8 mouse cellular contexts compared by ENCODE assay signal in the genomic region with DNA sequence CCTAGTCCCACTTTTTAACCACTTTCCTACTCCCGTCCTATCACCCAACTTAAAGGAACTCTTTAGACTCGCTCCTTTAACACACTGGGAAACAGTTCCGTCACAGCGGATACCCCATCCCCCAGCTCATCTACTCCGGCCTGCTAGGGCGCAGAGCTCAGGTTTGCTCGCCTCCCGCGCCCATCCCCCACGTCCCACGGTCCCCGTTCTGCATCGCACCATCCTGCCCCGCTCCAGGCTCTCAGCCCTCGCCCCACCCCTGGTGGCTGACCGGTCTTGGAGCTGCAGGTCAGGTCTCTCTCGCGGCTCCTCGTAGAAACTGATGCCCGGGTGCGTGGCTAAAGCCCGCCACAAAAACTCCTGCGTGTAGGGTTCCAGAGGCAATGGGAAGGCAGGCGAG. TPM values are rescaled to one million over a fixed set of nuclear protein-coding genes. Genes with fewer than 3 reads are reported as not detected.
A peak's percentile ranks its signal among the peaks of the same experiment; 100 is the strongest.
DNase-seq lines count a peak whose midpoint lies in the region; ATAC-seq and TF ChIP-seq lines count a peak whose summit lies in the region.

No protein-coding gene starts in this region.

- TF ChIP-seq POLR2A in cerebellum, adult 2 months (IDR thresholded peaks at IDR 0.05; ENCODE audit: borderline replicate concordance, insufficient read depth, low read length): no peak
- no peak for TF ChIP-seq POLR2A in small intestine, adult 2 months (IDR thresholded peaks at IDR 0.05; ENCODE audit: low read depth, low read length)

- DNase-seq in cerebellum, adult 2 months: no peak
- no peak for DNase-seq in cerebellum, adult 9-10 months
- peak; percentile 22 for DNase-seq in MEL-GATA-1-ER (ENCODE audit: extremely low read depth, low read depth)
- peak; percentile 80 for DNase-seq in heart, postnatal 4 days
- DNase-seq in left cerebral cortex, adult 2 months (ENCODE audit: extremely low spot score in 1 of 2, low spot score in 2 of 2): peak; percentile 52 to 61
- DNase-seq in lung, postnatal 36 days: peak; percentile 73

- H3K36me3 ChIP-seq in small intestine, adult 2 months (ENCODE audit: control insufficient read depth, insufficient read depth, low read length): peaks cover 20% of the 10 kb centered on the region

- peaks cover 15% of the 10 kb centered on the region for H3K4me1 ChIP-seq in cerebellum, adult 2 months (ENCODE audit: control insufficient read depth, insufficient read depth, low read length)
- H3K4me1 ChIP-seq in small intestine, adult 2 months (ENCODE audit: control insufficient read depth, insufficient read depth, insufficient read length, low read length): peaks cover 15% of the 10 kb centered on the region; the same call in 1 of the 2 replicates

- no peaks in the 10 kb centered on the region for H3K27me3 ChIP-seq in cerebellum, adult 2 months (ENCODE audit: control insufficient read depth, insufficient read depth, low read length)
- H3K27me3 ChIP-seq in small intestine, adult 2 months (ENCODE audit: control insufficient read depth, insufficient read depth, low read length): no peaks in the 10 kb centered on the region

- peak overlapping the region; percentile 14 for H3K27ac ChIP-seq in cerebellum, adult 2 months (ENCODE audit: insufficient read depth, low read length)
- H3K27ac ChIP-seq in left cerebral cortex, adult 2 months: peak overlapping the region; percentile 87
- H3K27ac ChIP-seq in small intestine, adult 2 months (ENCODE audit: insufficient read depth, low read depth, low read length): peak overlapping the region; percentile 36

- intact Hi-C loops in left cerebral cortex, adult 2 months (cut with DNase I): no loop called here

- ATAC-seq in erythroblast, adult 5-6 weeks (replicated peaks; ENCODE audit: low FRiP score, poor library complexity, severe bottlenecking): peak; percentile 73

- H3K4me3 ChIP-seq in cerebellum, adult 2 months (replicated peaks; ENCODE audit: insufficient read depth, low read depth, low read length): peak overlapping the region; percentile 76
- peak overlapping the region; percentile 80 for H3K4me3 ChIP-seq in left cerebral cortex, adult 2 months
- H3K4me3 ChIP-seq in small intestine, adult 2 months (ENCODE audit: low read depth, low read length): peak overlapping the region; percentile 90

- TF ChIP-seq CTCF in cerebellum, adult 2 months (IDR thresholded peaks at IDR 0.05; ENCODE audit: borderline replicate concordance, insufficient read depth, low read depth, low read length): no peak
- no peak; the same call in 1 of the 2 replicates for TF ChIP-seq CTCF in left cerebral cortex, adult 2 months (IDR thresholded peaks at IDR 0.05)
- no peak for TF ChIP-seq CTCF in small intestine, adult 2 months (IDR thresholded peaks at IDR 0.05; ENCODE audit: extremely low read depth, insufficient read length, insufficient replicate concordance, low read depth, low read length)

- WGBS in cerebellum, adult 2 months: under 1% methylated on average over 24 of the region's 24 CpGs
- under 1% methylated on average over 24 of the region's 24 CpGs for WGBS in small intestine, adult 2 months

RNA-seq across cellular contexts. Expression of a gene that starts 0.4 kb away (rescaled TPM):
- 51.7 and 53.2 TPM in 2 replicates for polyA plus RNA-seq in cerebellum, adult 2 months (2012; rRNA removed)
- 5.2 and 10.2 TPM in 2 replicates for total RNA-seq in erythroblast, adult 5-6 weeks (2015; ENCODE audit: low replicate concordance)
- 8.9 and 15.8 TPM in 2 replicates for total RNA-seq in erythroblast, adult 5-6 weeks (2017; ENCODE audit: low replicate concordance)
- 10 to 100 TPM; 87.6 to 97.4 TPM for total RNA-seq in heart, postnatal 4 days (2021)
- 100 to 1,000 TPM; 103 to 107 TPM for total RNA-seq in left cerebral cortex, adult 2 months (2021)
- polyA plus RNA-seq in small intestine, adult 2 months (2012; rRNA removed): 17.5 and 40.9 TPM in 2 replicates

RNA-seq across cellular contexts. Expression of a gene that starts 0.5 kb away (rescaled TPM):
- 11.5 and 11.9 TPM in 2 replicates for polyA plus RNA-seq in cerebellum, adult 2 months (2012; rRNA removed)
- total RNA-seq in erythroblast, adult 5-6 weeks (2015; ENCODE audit: low replicate concordance): 1.7 and 1.9 TPM in 2 replicates
- 4.0 and 4.1 TPM in 2 replicates for total RNA-seq in erythroblast, adult 5-6 weeks (2017; ENCODE audit: low replicate concordance)
- total RNA-seq in heart, postnatal 4 days (2021): 10 to 100 TPM; 19.0 to 20.6 TPM
- 10 to 100 TPM; 25.9 to 28.3 TPM for total RNA-seq in left cerebral cortex, adult 2 months (2021)
- 9.8 and 17.5 TPM in 2 replicates for polyA plus RNA-seq in small intestine, adult 2 months (2012; rRNA removed)

Comparison
In these comparisons a context has a peak if more than half of its experiments do, and no peak if none do; other contexts are left out.
1. DNase-seq: peak in MEL-GATA-1-ER (single experiment), heart, postnatal 4 days (single experiment), left cerebral cortex, adult 2 months (2 of 2) and lung, postnatal 36 days (single experiment); none in cerebellum, adult 2 months (0 of 2) and cerebellum, adult 9-10 months (single experiment).
2. H3K27ac ChIP-seq: peak in every context shown above with its lines; median percentile 87 in left cerebral cortex, adult 2 months; 36 in small intestine, adult 2 months; 14 in cerebellum, adult 2 months.
3. RNA of a gene that starts 0.4 kb away (total RNA-seq): 103 to 107 TPM in left cerebral cortex, adult 2 months and 87.6 to 97.4 TPM in heart, postnatal 4 days; 5.2 to 15.8 TPM in erythroblast, adult 5-6 weeks; every median in the first group is over 4 times any median in the second.
4. Peak in every context shown above with its lines, with median percentiles within 50 percentile points of each other: H3K4me3 ChIP-seq.